Mouse (Mus musculus) layer of hippocampus, adult 11-12 months (tissue): ENCODE results near the gene Bpifb3.

Experiments
- DNase-seq: peaks from one replicate; pipeline ENCODE4 v3.0.0; 2022; ENCODE audit warnings: low spot score

Gene Bpifb3

DNA sequence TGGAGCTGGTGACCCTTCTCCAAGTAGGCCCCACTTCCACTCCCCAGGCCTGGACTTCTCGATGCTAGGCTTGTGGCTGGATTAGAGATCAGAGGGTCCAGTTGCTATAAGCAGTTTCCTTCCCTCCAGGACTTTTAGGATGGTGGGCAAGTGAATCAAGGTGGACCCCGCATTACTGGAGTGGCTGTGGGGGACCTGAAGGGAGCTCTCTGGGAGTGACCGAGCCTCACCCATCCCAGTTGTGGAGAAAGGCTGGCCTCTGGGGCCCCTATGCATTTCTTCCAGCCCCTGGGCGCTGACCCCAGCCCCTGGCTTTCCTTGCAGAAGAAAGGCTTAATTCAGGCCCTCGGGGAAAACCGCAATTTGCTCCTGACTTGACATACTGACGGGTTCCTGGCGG lies at the start of gene Bpifb3:
Gene Bpifb3 (plus strand): TSS at position 301 of the 400 bp plus-strand sequence.
- DNase-seq = no peak

DNA sequence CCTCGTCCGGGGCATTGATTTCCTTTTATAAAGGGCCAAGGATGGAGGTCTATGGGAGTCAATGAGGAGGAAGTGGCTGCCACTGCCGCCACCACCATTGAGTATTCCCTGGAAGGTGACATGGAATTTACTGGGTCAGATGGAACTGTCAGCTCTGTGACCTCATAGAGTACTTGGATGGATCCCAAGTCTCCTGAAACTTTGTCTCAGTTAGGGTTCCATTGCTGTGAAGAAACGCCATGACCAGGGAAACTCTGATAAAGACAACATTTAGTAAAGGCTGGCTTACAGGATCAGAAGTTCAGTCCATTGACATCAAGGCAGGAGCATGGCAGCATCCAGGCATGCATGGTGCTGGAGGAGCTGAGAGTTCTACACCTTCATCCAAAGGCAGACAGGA lies 47.0 kb upstream of the Bpifb3 start, which contains the start of gene Sun5:
Gene Sun5 (minus strand): TSS at position 101 of the 400 bp plus-strand sequence.
- DNase-seq = no peak

DNA sequence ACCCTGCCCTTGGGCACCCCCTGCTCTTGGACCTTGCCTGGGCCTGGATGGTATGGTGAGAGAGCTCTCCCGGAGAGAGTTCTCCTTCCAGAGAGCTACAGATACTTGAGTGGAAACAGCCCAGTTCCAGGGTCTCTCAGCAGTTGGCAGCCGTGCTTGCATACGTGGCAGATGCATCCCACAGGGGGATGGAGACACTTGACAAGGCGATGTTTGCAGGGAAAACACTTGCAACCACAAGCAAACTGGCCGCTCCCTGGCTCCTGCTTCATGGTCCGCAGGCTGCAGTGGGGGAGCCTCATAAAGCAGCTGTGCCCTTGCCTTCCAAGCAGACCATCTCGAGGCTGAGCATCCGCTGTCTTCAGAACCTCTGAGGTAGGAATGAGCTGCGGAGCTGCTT lies 43.3 kb upstream of the Bpifb3 start, which contains the start of gene Bpifb2:
Gene Bpifb2 (plus strand): TSS at position 301 of the 400 bp plus-strand sequence.
- no peak for DNase-seq

DNA sequence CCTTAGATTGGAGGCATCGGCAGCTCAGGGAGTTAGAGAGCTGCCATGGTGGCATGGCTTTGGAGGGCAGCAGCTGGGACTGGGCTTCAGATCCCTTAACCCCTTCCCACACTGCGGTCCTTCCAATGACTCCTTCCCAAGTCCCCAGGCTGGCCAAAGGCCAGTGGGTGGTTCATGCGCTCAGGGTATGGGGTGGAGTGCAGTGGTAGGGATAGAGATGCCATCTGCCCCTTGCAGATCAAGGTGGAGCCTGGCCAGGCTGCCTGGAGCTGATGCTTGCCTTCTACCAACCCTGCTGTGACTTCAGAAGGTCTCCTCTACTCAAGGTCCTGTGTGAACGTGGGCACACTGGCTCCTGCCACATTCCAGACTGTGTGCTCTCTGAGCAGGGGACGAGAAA lies 18.9 kb upstream of the Bpifb3 start:
- no peak for DNase-seq

DNA sequence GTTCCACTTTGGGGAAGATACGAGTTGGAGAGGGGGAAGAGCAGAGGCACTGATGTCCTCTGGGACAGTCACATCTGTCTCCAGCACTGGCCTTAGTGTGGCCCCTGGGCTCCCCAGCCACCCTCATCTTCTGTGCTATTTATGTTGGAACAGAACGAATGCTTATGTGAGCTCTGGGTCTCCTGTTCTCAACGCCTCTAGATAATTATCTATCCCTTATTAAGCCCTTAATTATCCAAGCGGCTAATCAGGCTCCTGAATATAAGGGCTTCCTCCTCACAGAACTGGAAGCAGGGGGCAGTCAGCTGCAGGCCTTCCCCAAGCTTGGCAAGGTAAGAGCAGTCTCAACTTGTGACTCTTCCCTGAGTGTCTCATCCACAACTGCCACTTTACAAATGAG lies 17.9 kb upstream of the Bpifb3 start, which contains the start of gene Bpifb6:
Gene Bpifb6 (plus strand): TSS at position 301 of the 400 bp plus-strand sequence.
- DNase-seq = no peak

DNA sequence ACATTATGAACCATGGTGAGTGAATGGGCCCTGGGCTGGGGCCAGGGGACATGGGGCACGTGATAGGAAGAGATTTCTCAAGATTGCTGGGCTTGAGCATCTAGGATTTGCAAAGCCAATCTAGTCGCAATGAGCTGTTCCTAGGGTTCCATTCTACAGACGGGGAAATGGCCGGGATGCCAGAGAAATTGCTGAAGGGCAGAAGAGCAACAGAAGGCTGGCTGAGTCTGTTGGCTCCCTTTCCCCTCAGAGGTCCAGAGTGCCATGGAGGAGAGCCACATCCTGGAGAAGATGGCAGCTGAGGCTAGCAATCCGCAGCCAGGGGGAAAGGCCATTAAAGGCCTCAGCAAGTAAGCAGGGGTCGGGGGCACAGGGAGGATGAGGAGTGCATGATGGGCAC lies 15.3 kb upstream of the Bpifb3 start:
- DNase-seq = no peak

DNA sequence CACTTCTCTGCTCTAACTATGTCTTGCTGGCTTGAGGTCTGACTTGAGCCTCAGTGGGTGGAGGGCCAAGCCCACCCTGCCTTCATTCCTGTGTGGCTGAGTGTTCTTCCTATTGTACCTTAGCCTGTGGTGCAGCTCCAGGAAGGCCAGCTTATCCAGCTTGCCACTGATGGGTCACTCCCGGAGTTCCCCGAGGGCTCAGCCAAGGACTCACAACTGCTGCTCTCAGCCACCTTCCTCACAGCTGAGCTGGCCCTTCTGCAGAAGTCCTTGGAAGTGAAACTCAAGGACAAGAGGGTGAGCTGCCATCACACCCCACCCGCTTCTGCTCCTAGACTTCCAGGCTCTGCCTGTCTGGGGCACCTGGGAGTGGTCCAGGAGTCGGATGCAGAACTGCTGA lies 11.4 kb upstream of the Bpifb3 start:
- DNase-seq = no peak

DNA sequence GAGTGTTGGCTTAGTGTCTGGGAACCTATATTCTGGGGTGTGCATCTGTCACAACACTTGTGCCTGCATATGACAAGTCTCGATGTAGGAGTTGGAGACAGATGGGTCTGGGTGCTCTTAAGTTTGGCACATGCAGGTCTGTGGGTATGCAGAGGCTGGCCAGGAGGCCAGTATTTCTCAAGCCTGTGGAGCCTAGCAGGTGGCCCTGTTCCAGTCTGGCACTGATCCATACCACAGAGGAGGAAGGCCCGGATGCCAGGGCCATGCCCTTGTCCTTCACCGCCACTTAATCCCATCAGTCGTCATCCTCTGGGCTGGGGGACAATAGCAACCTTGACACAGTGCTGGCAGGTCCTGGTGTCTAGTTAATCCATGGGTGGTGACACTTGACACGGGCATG lies 3.9 kb upstream of the Bpifb3 start:
- peak; percentile 32 for DNase-seq

DNA sequence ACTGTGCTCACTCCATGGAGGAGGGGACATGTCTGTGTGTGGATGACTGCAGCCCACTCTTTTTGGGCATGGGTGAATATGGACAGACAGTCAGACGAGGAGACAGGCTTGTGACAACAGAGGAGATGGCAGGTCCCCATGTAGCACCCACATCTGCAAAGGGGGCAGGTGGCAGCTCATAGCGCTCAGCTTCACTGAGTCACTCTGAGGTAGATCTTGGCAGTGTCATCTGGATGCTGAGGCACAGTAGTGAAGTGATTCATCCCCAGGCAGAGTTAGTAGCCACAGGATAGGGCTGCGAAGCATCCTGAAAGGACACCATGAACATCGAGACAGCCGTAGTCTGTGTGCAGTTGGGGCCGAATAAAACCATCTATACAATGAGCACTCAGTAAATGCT lies 3.2 kb downstream of the Bpifb3 start:
- peak; percentile 13 for DNase-seq

DNA sequence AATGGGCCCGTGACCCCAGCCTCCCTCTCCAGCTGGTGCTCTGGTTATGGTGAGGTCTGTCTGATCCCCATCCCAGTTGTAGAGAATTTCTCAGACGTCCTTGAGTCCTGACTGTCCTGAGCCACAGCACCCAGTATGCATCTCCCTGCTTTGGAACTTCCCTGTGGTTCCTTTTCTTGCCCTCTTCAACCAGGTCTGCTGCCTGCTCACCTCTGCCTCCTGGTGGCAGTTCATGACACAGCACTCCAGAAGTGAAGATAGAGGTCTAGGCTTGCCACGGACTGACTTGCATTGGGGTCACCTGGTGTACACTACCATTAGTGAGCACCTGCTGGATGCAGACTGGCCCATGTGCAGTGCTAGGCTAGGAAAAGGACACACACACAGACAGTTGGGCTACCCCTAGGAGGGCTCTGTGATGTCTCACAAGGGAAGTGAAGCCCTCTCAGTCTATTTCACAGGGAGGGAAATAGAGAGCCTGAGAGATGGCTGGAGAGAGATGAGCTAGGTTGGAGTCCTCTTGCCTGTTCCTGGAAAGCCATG lies 11.9 kb downstream of the Bpifb3 start:
- peak; percentile 37 for DNase-seq

DNA sequence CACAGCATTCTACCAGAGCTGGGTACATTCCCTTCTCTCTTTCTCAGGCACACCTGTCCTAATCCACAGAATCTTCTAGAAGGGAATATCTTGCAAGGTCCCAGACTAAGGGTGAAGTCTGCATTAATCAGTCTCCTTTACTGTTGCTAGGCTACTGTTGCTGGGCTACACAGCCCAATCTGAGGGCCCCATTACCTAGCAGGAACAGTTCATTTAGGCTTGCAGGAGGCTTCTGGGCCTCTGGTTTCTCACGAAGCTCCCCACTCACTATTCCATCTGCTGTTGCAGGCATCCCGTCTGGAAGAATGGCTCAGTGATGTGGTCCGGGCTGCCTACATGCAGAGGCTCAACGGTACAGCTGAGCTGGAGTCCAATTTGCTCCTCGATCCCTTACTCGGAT lies 13.1 kb downstream of the Bpifb3 start:
- peak; percentile 7 for DNase-seq

DNA sequence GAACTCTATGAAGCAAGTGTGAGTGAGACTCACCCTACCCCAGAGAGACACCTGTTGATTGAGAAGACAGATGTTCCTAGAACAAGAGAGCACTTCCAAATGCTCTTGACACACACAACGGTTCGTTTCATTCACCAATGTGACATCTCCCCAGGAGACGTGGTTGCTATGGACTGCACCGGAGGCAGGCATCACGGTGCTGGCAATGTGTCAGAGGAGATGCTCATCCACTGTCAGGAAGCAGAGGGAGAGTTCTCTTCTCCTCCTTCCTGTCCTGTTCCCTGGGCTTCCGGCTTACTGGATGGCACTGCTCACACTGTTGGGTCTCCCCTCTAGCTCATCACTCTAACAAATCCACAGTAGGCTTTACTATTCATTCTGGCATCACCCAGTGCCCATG lies 15.3 kb downstream of the Bpifb3 start:
- no peak for DNase-seq

DNA sequence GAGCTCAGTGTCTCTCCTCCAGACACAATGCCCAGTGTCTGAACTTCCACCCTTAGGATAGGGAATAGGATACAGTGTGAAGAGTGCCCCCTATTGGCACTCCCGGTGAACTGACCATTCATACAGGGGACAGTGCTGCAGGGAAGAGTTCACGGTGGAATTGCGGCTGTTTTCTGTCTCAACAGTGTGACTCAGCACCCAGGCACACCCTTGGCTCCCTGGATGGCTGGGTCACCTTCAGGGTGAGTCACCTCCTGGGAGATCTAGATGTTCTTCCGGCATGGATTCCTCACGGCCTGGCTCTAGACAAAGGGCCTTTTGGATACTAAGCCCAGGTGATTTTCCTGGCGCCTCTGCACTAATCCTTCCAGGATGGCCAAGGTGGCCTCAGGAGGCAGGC lies 17.3 kb downstream of the Bpifb3 start:
- DNase-seq = no peak

DNA sequence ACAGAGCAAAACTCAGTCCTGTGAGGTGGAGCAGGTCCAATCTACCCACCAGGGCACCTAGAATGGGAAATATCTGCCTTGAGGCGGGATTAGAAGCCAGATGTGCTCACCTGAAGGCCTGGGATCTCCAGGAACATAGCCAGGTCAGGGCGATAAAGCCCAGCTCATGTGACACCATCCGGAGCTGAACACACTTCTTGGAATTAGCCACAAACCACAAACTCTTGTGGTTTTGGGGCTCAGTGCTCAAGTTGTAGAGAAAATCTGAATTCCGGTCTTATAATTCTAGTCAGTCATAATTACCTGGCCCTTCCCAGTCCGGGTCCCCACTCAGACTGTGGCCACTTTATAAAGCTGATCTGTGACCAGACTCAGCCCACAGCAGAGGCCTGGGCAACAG lies 19.8 kb downstream of the Bpifb3 start, which contains the start of gene Bpifb4:
Gene Bpifb4 (plus strand): TSS at position 370 of the 400 bp plus-strand sequence.
- no peak for DNase-seq

DNA sequence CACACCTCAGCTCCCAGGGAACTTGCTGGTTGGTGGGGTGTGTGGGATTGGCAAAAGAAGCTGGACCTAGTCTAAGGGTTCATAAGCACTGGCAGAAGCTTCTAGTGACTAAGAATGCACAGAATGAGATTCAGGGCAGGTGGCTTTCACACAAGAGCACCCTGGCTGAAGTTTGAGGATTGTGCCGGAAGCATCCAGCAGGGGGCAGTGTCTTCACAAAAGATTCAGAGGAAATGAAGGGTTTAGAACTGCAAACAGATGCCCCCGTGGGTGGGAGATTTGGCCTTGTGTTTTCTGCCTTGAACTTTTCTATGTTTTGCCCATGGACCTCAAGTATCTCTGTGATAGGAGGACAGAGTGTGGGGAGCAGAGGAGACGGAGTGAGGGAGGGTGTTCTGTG lies 25.5 kb downstream of the Bpifb3 start:
- peak; percentile 76 for DNase-seq

DNA sequence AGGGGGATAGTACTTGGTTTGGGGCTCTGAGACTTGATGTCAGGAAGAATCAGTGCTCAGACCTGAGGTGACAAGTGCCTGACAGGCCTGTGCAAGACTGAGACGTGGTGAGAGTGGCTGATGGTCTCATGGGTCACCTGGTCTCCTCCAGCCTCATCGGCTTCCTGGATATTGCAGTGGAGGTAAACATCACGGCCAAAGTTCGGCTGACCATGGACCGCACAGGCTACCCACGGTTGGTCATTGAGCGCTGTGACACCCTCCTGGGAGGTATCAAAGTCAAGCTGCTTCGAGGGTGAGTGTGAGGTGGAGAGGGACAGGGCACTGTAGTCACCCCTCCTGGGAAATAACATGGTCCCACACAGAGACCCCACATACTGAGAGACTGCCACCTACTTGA lies 26.5 kb downstream of the Bpifb3 start:
- no peak for DNase-seq

DNA sequence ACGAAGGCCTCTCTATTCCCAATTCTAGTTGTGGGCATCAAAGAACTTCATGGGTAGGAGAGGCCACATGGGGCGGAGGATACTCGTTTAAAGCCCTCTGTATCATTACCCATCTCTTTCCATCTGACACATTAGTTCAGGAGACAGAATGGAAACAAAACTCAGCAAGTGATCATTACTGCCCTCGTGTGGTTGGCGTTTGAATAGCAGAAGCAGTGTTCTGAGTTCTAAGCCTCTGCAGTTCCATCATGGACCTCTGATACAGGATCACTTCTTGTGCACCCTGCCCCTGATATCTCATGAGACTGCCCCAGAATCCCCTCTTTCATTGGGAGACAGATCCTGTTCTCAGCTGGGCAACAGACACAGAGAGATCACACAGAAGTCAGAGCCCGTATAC lies 34.9 kb downstream of the Bpifb3 start:
- peak; percentile 83 for DNase-seq

DNA sequence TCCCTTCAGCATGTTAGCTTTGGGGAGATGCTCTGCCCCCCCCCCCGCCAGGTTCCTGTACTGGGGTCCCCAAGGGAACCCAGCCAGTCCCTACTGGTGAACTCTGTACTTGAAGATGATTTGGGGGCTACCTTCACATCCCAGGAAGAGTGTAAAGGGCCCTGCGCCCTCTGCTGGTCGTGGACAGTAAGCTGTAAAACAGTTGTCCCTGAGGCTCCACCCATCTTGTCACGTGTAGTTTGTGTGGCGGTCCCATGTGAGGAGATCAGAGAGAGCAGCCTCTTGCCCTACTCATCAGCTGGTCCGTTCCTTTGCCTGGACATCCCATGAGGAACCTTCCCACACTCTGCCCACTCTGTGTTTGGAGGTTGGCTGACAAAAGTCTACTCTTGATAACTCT lies 35.8 kb downstream of the Bpifb3 start:
- DNase-seq = peak; percentile 26

DNA sequence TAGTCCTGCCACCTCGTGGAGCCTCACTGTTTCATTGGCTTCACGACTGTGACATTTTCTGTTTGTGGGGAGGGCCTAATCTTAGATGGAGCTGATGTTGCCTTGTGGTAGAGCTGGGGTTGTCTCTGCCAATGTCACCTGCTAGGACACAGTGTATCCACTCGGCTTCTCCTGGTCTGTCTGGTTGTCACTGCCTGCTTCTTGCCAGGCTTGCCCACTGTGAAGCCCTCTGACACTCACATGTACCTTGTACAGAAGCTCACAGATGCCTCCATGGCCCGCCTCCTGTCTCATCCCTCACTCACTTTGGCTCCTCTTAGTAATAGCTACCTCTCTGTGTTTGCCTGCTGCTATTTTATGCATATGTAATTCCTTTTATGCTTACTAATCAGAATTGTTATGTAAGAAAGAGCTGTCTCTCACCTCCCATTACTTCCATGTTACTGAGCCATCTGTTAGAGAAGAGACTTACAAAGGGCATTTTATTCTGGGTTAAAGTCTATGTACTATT lies 44.8 kb downstream of the Bpifb3 start:
- peak; percentile 15 for DNase-seq

DNA sequence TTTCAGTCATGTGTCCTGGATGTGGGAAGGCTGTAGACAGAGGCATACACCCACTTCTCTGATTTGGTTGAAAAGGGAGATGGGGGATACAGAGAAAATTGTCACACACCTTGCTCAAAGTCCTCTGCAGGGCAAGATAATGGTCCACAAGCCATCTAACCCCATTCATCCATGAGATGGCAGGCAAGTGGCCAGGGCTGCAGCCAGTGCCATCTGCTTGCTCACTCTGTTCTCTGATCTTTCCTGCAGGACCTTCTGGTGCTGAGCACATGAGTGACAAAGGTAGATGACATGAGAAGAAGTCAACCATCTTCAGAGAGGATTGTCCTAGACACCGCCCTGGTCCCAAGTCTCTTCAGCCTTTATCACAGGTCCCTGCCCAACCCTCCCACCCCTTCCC lies 45.3 kb downstream of the Bpifb3 start:
- DNase-seq = no peak

DNA sequence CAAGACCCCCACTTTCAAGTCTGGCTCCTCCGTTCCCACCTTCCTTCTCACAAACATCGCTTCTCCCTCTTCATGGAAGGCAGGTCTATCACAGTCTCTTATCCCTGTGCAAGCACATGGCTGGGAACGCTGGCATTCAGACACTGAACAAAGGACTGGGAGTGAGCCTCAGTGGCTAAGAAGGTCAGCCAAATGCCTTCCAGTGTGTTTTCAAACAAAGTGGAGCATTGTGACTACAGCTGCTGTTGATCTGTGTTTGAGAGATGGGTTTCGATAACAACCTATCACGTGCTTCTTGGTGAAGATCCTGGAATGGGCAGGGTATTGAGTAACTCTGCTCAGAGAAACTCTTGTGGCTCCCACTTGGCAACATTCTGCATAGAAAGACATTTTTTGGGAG lies 52.2 kb downstream of the Bpifb3 start:
- DNase-seq = peak; percentile 38

DNA sequence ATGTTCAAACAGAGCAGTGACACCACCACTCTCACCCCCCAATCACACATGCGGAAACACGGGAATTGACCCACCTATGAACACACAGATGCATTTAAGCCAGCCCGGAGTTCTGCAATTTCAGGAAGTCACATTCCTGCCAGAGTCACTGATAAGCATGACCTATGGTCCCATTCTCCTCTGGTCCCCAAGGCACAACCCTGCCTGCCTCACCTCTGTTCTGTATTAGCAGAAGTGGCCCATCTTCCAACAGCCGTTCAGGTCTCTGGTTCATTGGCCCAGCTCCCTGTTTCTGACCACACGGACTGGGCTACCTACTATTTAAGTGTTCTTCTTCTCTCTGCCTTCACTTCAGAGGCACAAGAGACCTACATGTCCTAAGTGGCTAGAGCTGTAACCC lies 56.6 kb downstream of the Bpifb3 start, which contains the start of gene Bpifa6:
Gene Bpifa6 (plus strand): TSS at position 364 of the 400 bp plus-strand sequence.
- DNase-seq = no peak
